Mouse (Mus musculus) limb, embryonic 10.5 days (tissue): ENCODE measurements around the gene Gm3558. TPM values are rescaled to one million over a fixed set of nuclear protein-coding genes. Genes with fewer than 3 reads are reported as not detected.
"Not testable (repeated sequence)": the region's sequence is repeated elsewhere in the genome, so short reads cannot be mapped to it uniquely, and the experiment has no call there.

Experiments used
- DNase-seq: peaks from one replicate; pipeline ENCODE4 v3.0.0-alpha.2; 2017; ENCODE audit warnings: low spot score
- H3K27ac ChIP-seq: fragments of 300-500 bp; sonication (generic); 2 replicates; pipeline ENCODE4 v1.5.1; 2016; ENCODE audit warnings: mild to moderate bottlenecking
- H3K27me3 ChIP-seq: fragments of 300-500 bp; sonication (generic); 2 replicates; pipeline ENCODE4 v1.6.1; 2016; ENCODE audit warnings: low read depth, mild to moderate bottlenecking; ENCODE audit not compliant: poor library complexity, severe bottlenecking
- H3K36me3 ChIP-seq: fragments of 300-500 bp; sonication (generic); 2 replicates; pipeline ENCODE4 v1.6.1; 2016; ENCODE audit warnings: mild to moderate bottlenecking, moderate library complexity
- H3K4me1 ChIP-seq: fragments of 300-500 bp; sonication (generic); 2 replicates; pipeline ENCODE4 v1.6.1; 2016
- H3K4me3 ChIP-seq: fragments of 300-500 bp; sonication (generic); 2 replicates; pipeline ENCODE4 v1.5.1; 2016; ENCODE audit warnings: mild to moderate bottlenecking, moderate library complexity
- H3K9me3 ChIP-seq: fragments of 300-500 bp; sonication (generic); replicated peaks from 2 replicates; pipeline ENCODE4 v1.6.1; 2016; ENCODE audit warnings: mild to moderate bottlenecking
- whole genome bisulfite sequencing: fragments of 180-500 bp; shearing (Covaris S2); methylation state at CpG from one replicate; pipeline ENCODE4 v1.1.7; 2016; 5-methylcytosine and 5-hydroxymethylcytosine counted together
- polyA plus RNA-seq: library from polyadenylated mRNA; unstranded; fragments of >200 nt; fragmentation: Nextera tagmentation; extraction: Ambion mirVana; gene quantifications from 2 replicates; pipeline ENCODE4 v1.2.1, GENCODE M21; 2016

Gm3558 gene
- 0.30 and 0.99 TPM in 2 replicates for polyA plus RNA-seq

- H3K4me3 ChIP-seq = peak within 1 kb of the TSS; percentile 48
- H3K36me3 ChIP-seq, H3K27ac ChIP-seq, DNase-seq, H3K27me3 ChIP-seq, H3K9me3 ChIP-seq, H3K4me1 ChIP-seq: not testable (repeated sequence)
- 0% methylated on average over 4 of the region's 34 CpGs for WGBS
These were observed at the start of gene Gm3558 for GRCm38 (mm10) chr14:7568382-7568781. Gene Gm3558 (minus strand): TSS chr14:7568566.

- H3K36me3 ChIP-seq = not testable (repeated sequence)
These were observed 27.1 kb upstream of the Gm3558 start, which contains the start of gene Gm10338 for GRCm38 (mm10) chr14:7595492-7595891. Gene Gm10338 (minus strand): TSS chr14:7595592.

GRCm38 (mm10) chr14:7567890-7568289 is 476 bp downstream of the Gm3558 start:
- not testable (repeated sequence) for H3K4me1 ChIP-seq, H3K9me3 ChIP-seq, H3K27ac ChIP-seq, H3K36me3 ChIP-seq, H3K27me3 ChIP-seq
- DNase-seq = peak; percentile 37
- 0% methylated on average over 19 of the region's 27 CpGs for WGBS
- H3K4me3 ChIP-seq = peak overlapping the region; percentile 48

More at GRCm38 (mm10) chr14:7595492-7595891, 27.1 kb upstream of the Gm3558 start, which contains the start of gene Gm10338:
- H3K4me3 ChIP-seq, H3K9me3 ChIP-seq, H3K27ac ChIP-seq, H3K27me3 ChIP-seq, H3K4me1 ChIP-seq, DNase-seq: not testable (repeated sequence)
- WGBS = no CpG with 5 or more reads among the region's 2 CpGs

GRCm38 (mm10) chr14:7567266-7567665 is 1.1 kb downstream of the Gm3558 start:
- H3K4me3 ChIP-seq, H3K4me1 ChIP-seq, H3K9me3 ChIP-seq, H3K36me3 ChIP-seq, H3K27me3 ChIP-seq, DNase-seq, H3K27ac ChIP-seq: not testable (repeated sequence)
- whole genome bisulfite sequencing = 4% methylated on average over 7 of the region's 9 CpGs

Other genes with a start within 250 kb of the Gm3558 start
- not detected in 2 replicates for gene Gm5797, start 236.2 kb downstream of the Gm3558 start, polyA plus RNA-seq
- not detected in 2 replicates for gene Gm8374, start 203.4 kb downstream of the Gm3558 start, polyA plus RNA-seq
- gene Gm3755, start 117.6 kb downstream of the Gm3558 start, polyA plus RNA-seq = 0.19 TPM in 1 of 2 replicates, not detected in the other
- gene Gm3752, start 84.8 kb downstream of the Gm3558 start, polyA plus RNA-seq = 0.93 and 1.4 TPM in 2 replicates
- gene Gm10338, start 27.0 kb upstream of the Gm3558 start, polyA plus RNA-seq = not detected in 2 replicates
- gene Gm10128, start 75.4 kb upstream of the Gm3558 start, polyA plus RNA-seq = not detected in 2 replicates
- not detected in 2 replicates for gene Gm26661, start 223.0 kb upstream of the Gm3558 start, polyA plus RNA-seq
- gene Flnb, start 249.4 kb upstream of the Gm3558 start, polyA plus RNA-seq = 18.7 and 31.3 TPM in 2 replicates